Mouse (Mus musculus) B cell, adult 2 months (primary cell): ENCODE measurements around the gene Foxp1.

ENCODE experiments used
- DNase-seq, 2 experiments: peaks; one replicate each; pipeline ENCODE4 v3.0.0; 2022

The Foxp1 gene

DNA sequence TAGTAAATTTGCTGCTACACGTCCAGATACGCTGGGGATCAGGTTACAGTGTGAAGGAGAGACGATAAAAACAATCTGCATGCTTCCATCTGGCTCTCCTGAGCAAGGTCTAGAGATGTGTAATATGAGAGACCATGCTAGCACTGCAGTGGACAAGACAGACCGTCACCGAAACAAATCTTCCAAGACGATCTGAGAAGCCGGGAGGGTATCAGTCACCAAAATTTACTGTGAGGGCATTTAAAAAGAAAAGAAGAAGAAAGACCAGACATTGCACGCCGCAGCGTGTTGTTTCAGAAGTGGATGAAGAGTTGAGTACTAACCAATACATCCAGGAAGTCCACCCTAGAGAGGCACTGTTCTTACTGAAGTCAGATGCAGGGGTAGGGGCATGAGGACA is 39.0 kb downstream of the Foxp1 start:
- no peak for DNase-seq

DNA sequence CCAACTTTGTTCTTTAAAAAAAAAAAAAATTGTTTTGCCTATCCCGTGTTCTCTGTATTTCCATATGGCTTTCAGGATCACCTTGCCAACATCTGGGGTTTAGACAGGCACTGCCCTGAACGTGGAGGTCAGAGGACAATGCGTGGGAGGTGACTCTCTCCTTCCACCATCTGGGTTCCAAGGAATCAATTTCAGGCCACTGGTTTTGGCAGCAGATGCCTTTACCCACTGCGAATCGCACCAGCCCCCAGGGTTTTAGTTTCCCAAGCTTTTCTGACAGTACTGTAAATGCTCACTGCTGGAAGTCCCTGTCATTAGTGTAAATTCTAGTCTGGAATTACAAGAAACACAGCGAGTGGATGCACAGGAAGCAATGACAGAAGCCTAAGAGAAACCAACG is 41.0 kb downstream of the Foxp1 start:
- DNase-seq = no peak

DNA sequence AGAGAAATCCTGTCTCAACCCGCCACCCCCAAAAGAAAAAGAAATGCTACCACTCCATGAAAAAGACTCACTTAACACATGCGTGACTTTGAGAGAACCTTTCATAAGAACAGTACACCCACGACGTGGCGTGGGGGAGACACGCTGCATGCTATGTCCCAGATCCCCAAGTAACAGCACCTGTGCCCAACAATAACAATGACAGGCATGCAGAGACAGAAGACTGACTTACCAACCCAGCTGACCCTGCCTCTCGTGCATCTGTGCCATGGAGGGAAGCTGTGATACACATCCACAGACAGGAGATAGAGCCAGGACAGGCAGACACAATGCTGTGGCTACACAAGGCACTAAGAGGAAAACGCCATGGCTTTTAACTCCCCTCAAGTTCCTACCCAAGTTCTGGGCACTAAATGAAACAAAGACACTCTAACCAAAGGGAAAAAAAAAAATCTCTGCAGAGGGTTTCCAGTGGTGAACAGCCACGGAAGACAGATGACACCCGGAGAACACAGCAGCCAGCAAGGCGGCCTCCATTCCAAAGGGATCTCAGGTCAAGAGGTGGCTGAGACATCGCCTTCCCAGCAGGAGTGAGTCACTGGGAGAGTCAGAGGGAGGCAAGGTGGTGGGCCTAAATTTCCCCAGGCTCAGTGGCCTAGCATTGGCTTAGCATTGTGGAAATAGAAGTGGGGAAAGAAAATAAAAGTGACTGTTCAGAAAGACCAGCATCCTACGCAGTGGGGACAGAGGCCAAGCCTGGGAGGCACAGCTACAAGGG is 43.5 kb downstream of the Foxp1 start:
- no peak for DNase-seq

DNA sequence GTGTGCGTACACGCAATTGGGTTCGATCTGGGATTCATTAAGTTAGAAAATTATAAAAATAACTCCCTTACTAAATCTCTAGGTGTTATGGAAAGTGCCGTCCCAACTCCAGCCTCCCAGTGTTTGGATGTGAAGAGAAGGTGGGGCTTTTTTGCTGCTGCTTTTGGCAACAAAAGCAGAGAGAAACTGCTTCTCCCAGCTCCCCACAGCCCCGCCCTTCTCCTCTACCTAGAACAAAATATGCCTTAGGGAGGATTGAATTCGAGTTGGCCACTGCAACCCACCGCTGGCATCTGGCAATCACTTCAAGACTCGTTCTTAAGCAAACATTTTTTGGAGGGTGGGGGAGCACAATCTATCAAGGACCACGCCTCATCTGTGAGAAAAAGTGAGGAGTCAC is 47.5 kb downstream of the Foxp1 start:
- no peak for DNase-seq

DNA sequence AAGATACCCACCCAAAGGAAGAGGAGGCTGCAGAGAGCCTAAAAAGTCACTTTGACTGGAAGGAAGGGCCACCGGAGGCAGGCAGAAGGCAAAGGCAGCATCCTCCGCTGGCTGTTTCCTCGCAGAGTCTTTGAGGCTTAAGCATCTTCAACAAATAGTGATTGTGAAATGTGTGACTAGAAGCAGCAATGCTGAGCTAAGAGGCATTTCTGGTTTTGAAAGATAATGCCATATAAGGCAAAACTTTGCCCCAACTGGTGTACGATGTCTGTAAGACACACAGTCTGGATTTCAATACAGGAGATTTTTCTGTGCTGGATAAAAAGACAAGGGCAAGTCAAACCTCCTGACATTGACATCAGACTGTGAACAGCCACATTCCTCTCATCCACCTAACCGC is 51.6 kb downstream of the Foxp1 start:
- no peak for DNase-seq

DNA sequence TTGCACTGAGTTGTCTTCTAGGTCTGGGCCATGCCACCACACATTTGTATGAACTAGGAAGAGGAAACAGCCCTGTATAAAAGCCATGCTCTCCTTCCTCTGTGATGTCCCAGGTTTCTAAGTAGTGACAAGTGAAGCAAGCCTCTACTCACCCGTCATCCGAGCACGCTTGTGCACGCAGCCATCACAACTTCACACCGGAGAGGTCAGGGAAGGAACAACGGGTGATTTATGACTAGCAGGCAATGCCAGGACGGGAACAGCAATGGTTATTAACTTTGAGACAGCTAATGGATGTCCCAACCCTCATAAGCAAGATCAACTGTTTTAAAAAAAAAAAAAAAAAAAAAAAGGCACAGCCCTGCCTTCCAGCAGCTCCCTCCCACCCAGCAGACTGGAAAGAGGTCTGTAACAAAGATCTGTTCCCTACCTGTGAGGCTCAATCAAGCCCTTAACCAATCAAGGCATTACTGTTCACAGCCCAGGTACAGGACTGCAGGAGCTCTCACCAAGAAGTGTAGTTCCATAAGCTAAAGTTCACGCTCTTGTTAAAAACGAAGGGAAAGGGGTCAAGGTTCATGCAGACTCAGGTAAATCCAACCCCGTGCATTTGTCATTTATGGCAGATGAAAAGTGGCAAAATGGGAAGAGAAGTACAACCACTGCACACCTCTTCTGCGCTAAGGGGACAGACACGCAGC is 53.2 kb downstream of the Foxp1 start:
- no peak for DNase-seq

DNA sequence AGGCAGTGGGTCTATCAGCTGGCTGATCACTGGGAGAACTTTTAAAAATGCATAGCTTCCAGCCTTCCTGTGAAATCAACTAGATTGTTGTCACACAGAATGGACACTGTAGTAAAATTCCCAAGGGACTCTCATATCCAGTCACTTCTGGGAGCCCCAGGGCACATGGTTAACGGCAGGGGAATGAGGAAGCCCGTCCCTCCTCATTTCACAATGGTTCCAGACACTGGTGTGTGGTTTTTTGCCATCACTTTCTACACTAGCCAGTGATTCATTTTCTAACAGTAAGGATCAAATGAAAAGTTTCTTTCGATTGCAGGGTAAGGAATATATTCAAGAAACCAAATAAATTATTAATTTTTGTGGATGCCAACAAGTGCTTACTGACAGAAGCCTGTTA is 54.7 kb downstream of the Foxp1 start:
- no peak for DNase-seq

DNA sequence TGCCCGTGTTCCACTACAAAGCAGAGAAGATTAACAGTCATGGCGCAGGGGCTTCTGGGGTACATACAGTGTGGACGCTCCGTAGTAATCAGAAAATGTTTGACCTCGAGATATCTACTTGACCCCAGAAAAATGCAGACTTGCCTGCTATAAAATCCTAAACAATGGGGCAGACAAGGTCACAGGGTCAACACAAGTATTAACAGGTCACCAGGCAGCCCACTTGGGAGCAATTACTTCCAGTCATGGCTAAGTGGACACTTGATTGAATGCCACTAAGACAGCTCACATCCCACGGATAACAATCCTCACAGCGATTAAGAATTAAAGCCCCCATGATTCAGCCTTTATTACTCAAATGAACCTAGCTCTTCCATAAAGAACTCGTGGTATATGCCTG is 55.4 kb downstream of the Foxp1 start:
- DNase-seq = no peak

DNA sequence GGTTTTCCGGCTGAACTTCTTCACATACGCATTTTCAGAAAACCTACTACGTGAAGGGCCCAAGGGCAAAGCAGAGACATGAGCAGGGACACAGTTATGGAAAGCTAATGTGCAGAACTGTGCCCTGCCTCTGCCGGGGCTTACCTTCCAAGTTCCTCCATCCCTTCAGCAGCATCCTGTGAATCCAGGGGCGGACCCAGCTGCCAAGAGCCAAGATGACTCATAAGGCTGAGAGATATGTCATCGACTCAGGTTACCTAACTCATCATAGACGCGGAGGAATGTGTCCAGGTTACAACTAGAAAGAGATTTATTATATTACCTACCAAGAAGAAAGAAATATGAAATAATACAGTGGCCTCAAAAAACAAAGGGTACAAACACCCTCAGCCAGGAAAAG is 56.2 kb downstream of the Foxp1 start:
- DNase-seq = no peak

DNA sequence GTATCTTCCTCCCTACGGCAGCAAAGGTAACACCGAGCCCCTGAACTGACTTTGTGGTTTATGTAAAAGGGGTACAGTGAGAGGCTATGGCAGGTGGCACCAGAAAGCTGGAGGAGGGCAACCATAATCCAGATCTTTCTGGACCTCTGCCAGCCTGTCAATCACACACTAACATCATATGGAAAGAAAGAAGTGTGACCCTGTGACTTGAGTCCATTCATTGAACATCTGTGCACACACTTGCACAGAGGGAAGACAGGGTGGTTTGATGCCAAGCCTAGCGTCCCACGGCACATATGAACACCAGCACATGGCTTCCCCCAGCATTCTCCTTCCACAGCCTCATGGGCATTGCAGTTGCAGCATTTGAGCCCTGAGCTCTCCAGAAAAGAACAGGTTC is 58.1 kb downstream of the Foxp1 start:
- no peak for DNase-seq

DNA sequence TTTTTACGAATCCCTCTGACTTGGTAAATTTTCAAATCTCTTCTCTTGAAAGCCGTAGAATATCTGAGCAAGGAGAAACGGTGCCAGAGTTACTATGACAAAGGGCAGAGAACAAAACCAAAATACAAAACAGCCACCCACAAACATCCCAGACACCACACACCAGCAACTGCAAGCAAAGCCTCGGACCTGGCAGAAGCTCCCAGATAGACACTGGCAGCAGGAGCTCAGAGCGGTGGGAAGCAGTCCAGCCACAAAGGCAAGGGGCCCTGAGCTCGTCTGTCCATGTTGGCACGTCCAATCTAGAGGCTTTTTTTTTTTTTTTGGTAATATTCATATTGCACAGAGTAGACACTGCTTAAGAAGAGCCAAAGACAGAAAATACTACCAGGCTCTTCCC is 58.6 kb downstream of the Foxp1 start:
- no peak for DNase-seq

DNA sequence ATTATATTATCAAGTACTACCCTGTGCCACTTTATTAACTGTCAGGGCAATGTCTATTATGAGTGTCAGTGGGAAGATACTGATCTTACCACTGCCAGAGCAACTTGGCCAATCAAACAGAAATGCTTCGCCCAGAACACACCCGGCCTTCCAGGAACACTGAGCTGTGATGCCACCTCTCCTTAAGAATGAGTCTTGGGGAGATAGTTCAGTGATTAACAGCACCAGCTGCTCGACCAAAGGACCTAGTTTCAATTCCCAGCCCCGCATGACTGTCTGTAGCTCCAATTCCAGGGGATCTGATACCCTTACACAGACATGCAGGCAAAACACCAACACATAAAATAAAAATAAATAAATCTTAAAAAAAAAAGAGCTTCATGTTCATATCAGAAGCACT is 63.7 kb downstream of the Foxp1 start:
- no peak for DNase-seq

DNA sequence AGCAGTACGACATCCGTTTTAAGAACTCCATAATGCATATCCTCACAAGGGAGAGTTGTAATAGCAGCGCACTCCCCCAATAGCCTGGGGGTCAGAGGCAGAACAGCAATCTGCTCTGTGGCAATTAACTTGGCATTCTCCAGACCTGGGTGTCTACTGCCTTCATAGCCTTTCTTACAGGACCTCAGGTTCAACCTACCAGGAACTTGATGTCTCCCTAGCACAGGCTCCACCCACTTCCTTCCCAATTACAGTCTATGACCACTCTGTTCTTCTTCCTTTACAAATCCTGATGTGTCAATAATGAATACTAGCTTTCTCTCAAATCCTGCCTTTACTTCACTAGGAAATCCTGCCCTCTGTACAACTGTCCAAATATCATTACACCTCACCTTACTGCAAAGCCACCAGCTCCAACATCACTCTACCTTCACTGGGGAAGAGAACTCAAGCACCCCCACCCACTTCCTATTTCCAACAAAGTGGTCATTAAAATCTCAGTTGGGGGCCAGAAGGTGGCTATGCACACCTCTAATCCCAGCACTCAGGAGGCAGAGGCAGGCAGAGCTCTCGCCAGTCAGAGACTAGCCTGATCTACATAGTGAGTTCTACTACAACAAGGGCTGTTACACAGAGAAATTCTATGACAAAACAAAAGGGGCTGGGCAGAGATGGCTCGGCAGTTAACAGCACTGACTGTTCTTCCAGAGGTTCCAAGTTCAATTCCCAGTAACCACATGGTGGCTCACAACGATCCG is 68.6 kb downstream of the Foxp1 start:
- DNase-seq = no peak

DNA sequence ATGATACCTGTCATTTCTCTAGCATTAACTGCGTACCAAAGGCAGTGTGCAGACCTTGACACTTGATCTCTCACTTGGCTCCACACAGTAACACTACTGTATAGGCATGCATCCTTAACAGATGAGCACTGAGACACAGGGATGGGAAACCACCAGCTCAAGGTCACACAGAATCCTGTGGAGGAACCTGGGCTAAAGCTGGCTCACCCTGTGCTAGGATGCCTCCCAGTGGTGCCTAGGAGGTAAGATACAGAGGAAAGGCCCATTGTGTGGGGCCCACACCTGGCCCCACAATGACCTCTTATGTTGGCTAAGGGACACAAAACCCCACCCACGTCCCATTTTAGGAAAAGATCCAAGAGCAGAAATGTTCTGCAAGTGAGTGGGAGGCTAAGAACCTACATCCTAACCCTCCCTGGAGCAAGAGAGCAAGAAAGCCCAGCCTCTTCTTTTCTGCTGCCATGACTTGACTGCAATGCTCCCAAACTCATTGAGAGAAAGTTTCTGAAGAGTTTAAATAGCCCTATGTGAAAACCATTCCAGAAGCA is 69.8 kb downstream of the Foxp1 start:
- DNase-seq = peak; percentile 63 to 64

DNA sequence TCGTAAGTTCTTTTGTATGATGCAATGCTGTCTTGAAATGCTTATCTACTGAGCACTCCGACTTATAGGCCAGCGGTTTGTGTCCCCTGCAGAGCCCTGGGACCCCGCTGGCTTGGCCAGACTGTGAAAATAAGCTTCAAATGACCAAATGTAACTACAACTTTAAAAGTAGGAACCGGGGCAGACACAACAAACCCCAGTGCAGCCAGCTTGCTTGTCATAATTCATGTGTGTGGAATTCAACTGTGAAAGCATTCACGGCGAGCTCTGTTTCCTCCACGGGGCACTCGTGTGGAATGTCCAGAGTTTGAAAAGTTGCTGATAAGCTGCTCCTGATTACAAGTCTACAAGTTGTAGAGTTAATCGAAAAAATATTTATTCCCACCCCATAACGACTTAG is 71.0 kb downstream of the Foxp1 start:
- no peak for DNase-seq

DNA sequence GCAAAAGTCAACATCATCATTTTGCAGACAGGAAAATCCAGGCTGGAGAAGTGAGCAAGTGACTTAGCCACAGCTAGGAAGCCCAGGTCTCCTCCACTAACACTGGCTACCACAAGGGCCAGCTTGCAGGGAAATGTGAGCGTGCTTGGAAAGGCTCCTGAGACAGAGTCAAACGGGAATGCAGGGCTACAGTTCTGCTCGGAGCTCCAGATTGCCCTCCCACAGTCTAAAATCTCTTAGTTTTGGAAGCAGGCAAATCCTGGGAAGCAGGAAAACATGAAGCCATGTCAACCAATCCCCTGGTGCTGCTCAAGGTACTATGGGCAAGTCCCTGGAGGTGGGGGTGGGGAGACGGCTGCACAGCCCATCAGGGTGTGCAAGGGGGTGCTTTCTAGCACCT is 75.1 kb downstream of the Foxp1 start:
- no peak for DNase-seq

DNA sequence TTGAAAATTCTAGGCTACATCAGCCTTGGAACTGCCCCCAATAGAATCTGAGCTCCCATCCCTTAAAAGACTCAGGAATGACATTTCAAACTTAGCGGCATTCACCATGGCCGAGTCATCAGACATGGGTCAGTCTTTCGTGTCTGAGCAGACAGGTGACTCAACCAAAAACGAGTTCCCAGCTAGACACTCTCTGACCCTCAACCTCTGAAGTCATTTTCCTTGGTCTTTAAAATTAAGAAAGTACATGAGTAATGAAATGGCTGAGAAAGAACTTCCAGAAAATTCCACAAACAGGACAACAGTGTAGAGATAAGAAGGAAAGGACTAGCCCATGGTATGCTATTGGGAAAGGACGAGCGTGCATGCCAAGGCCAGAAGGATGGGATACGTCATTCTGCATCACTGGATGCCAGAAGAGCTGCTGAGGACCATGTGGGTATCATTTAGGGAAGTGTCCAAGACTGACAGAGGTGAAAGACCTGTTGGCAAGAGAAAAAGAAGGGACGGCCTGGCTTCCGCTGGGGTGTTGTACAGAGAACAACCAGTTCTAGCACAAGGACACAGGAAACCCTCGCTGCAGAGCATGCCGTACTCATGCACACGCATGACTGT is 75.6 kb downstream of the Foxp1 start:
- DNase-seq = no peak

DNA sequence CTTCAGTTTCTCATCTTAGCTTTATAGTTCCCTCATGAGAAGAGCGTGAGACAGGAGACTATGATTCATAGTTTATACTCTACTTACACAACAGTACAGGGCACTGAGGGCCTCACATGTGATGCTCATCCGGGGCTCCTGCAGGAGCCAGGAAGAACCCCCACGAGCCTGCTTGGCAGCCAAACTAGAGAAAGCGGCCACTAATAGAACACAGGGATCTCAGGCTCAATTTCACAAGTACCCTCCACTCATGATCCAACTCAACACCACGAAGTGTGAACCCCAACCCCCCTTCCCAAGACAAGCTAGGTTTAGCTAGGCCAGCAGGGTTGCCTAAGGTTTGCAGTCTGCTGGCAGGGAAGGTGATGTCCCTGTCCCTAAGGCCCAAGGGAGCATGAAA is 79.1 kb downstream of the Foxp1 start:
- no peak for DNase-seq

DNA sequence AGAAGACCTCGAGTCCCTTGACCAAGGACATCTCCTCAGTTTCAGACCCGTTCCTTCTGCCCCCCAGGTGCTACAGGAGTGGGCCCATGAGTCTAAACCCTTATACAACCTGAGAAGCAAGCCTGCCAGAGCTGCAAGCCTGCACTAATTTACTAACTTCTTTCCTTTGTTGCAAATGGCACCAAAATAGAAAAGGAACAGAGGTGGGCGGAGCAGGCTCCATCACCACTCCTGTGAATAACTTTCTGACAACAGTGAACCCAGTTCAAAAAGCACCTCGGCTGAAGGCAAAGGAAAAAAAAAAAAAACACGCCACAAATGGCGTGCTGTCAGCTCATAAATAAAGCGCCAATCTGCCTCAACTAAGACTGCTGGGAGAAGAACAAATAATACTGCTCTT is 81.4 kb downstream of the Foxp1 start:
- no peak for DNase-seq

DNA sequence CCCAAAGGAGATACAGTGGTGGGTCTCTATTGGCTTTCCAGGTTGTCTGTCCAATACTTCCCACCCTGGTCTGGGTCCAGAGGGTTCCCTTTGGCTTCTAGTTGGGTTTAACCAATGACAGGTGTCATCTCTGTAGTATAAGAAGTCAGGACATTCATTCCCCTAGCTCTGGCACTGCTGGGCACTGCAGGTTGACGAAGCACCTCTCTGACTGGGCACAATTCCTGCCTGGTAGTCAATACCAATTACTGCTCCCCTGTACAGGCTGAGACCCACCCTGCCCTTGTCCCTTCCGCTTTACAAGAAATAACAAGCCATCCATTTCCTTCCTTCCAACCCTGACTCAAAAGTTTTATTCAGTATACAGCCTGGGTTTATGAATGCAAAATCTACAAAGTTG is 81.9 kb downstream of the Foxp1 start:
- DNase-seq = no peak

DNA sequence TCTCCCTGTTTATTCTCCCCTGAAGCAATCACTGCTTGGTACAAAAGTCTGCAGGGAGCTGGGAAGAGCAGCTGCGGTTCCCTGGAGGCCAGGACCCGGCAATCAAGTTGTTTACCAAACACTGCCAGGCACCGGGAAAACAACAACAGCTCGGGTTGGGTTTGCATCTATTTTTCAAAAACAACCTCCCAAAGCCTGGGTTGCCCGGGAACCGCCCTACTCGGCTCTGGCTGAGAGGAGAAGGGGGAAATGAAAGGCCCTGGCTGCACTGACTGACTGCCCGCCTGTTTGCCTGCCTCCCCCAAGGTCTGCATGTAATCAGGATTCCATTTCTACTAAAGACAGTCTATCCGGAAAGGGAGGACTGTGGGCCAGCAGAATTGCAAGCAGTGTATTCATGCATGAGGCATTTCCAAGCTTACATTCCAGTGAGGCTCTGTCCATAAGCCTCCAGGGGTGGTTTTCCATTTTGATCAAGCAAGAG is 82.6 kb downstream of the Foxp1 start:
- DNase-seq = peak; percentile 21 to 30

DNA sequence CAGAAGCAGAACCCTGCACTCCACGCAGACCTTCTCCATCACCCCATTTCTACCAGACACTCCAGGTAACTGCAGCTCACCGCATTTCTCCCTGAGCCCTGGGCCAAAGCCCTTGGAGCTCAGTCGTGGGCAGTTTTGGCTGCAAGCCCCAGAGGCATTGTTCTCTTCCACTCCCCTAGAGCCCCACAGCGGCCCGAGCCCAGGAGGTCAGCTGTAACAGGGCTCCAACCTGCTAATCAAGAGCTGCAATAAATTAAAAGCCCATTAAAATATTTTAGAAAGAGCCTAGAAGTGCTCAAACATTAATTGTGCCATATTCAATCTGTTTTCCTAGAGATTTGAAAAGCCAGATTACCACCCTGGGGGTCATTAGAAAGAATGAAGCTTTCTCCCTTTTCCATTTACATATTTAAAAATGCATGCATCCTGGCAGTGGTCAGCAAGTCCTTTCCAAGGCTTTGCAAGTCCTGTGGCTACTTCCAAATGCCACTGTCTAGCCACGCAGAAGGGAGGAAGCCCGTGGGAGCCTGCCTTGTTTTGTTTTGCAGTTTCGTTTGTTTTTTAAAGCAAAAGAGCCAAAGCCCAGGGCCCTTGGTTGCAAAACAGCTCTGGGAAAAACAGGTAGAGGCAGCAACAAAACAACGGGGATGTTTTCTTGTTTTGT is 83.2 kb downstream of the Foxp1 start:
- DNase-seq = no peak

DNA sequence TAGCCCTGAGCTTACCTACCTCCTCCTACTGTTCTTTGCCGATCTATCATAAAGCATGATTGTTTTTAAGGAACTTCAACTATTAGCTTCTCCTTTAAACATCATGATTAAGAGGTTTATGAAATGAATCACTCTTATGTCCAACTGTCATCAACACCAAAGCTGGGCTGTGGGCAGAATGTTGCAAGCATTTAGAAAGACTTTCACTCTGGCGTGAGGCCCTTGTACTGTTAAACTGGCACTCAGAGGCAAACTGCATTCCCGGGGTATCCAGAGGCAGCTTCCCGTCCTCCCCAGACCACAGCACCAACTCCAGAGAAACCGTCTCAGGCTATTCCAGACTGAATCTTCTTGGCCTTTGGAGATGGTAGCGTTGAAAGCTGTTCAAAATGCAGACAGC is 86.2 kb downstream of the Foxp1 start:
- DNase-seq = no peak
